16 mouse cellular contexts compared by ENCODE assay signal in genomic region chr4:152253183-152253759, GRCm38 (mm10). TPM values are rescaled to one million over a fixed set of nuclear protein-coding genes. Genes with fewer than 3 reads are reported as not detected.
DNase-seq lines count a peak whose midpoint lies in the region; ATAC-seq and TF ChIP-seq lines count a peak whose summit lies in the region.
"Had no signal": no experiment of that assay in that cellular context is flagged by ENCODE, and none has a peak within 500 bp of the region (broad histone marks: within the 10 kb centered on the region; RNA-seq: fewer than 3 reads in every experiment).

No protein-coding gene starts in this region.

- no peak for TF ChIP-seq POLR2A in heart, adult 2 months (IDR thresholded peaks at IDR 0.05; ENCODE audit: insufficient read depth, low read depth, low read length)

- H3K4me3 ChIP-seq in heart, adult 2 months: no peak overlapping the region
- no peak overlapping the region for H3K4me3 ChIP-seq in hindbrain, embryonic 13.5 days
- no peak overlapping the region for H3K4me3 ChIP-seq in hindbrain, embryonic 11.5 days (ENCODE audit: low read depth, low read length)
- no peak overlapping the region for H3K4me3 ChIP-seq in midbrain, embryonic 12.5 days
- H3K4me3 ChIP-seq in midbrain, embryonic 14.5 days (replicated peaks; ENCODE audit: low read depth, low read length): no peak overlapping the region
- H3K4me3 ChIP-seq: erythroblast, embryonic 14.5 days; left cerebral cortex, adult 2 months had no signal

- H3K9me3 ChIP-seq in hindbrain, embryonic 13.5 days: no peaks in the 10 kb centered on the region
- no peaks in the 10 kb centered on the region for H3K9me3 ChIP-seq in hindbrain, embryonic 11.5 days (ENCODE audit: control insufficient read depth, low read length)
- no peaks in the 10 kb centered on the region for H3K9me3 ChIP-seq in midbrain, embryonic 12.5 days
- no peaks in the 10 kb centered on the region for H3K9me3 ChIP-seq in midbrain, embryonic 14.5 days (ENCODE audit: control insufficient read depth, low read length)

- peaks cover 7% of the 10 kb centered on the region for H3K4me1 ChIP-seq in heart, adult 2 months (ENCODE audit: control insufficient read depth, insufficient read depth, low read length)
- H3K4me1 ChIP-seq in hindbrain, embryonic 13.5 days (replicated peaks): peaks cover 18% of the 10 kb centered on the region; the same call in 1 of the 2 replicates
- no peaks in the 10 kb centered on the region for H3K4me1 ChIP-seq in hindbrain, embryonic 11.5 days (replicated peaks; ENCODE audit: control insufficient read depth, insufficient read depth, low read length)
- H3K4me1 ChIP-seq in midbrain, embryonic 12.5 days: no peaks in the 10 kb centered on the region
- no peaks in the 10 kb centered on the region for H3K4me1 ChIP-seq in midbrain, embryonic 14.5 days (ENCODE audit: control insufficient read depth, insufficient read depth, low read length)

- WGBS in heart, adult 2 months: 63% methylated on average over 9 of the region's 9 CpGs
- WGBS in hindbrain, embryonic 13.5 days: 78% methylated on average over 9 of the region's 9 CpGs
- 84% methylated on average over 9 of the region's 9 CpGs for WGBS in hindbrain, embryonic 11.5 days
- WGBS in midbrain, embryonic 12.5 days: 84% methylated on average over 9 of the region's 9 CpGs
- WGBS in midbrain, embryonic 14.5 days: 82% methylated on average over 9 of the region's 9 CpGs

- no peak for ATAC-seq in hindbrain, embryonic 13.5 days (ENCODE audit: low FRiP score)
- ATAC-seq in hindbrain, embryonic 11.5 days (ENCODE audit: low FRiP score): no peak
- no peak for ATAC-seq in midbrain, embryonic 12.5 days (ENCODE audit: low FRiP score, low read depth)
- ATAC-seq in midbrain, embryonic 14.5 days (ENCODE audit: low FRiP score, low TSS enrichment): no peak
- ATAC-seq: CD4-positive, CD25-positive, alpha-beta regulatory T cell, adult 4 months; forebrain, postnatal 0 days had no signal

- H3K36me3 ChIP-seq in heart, adult 2 months (ENCODE audit: control insufficient read depth, insufficient read depth, low read length): no peaks in the 10 kb centered on the region
- peaks cover 25% of the 10 kb centered on the region for H3K36me3 ChIP-seq in hindbrain, embryonic 13.5 days
- no peaks in the 10 kb centered on the region for H3K36me3 ChIP-seq in hindbrain, embryonic 11.5 days (ENCODE audit: control insufficient read depth, insufficient read depth, low read length)
- H3K36me3 ChIP-seq in midbrain, embryonic 12.5 days: 0 out of 2 replicates have a peak, but pooled peaks cover 5% of the 10 kb centered on the region
- peaks cover 11% of the 10 kb centered on the region for H3K36me3 ChIP-seq in midbrain, embryonic 14.5 days (ENCODE audit: control insufficient read depth, insufficient read depth, low read length)

- intact Hi-C loops in heart, adult 2 months (cut with DNase I): no loop called here

- TF ChIP-seq EP300 in heart, adult 2 months (IDR thresholded peaks at IDR 0.05; ENCODE audit: insufficient read depth, low read depth, low read length): no peak

- no peaks in the 10 kb centered on the region for H3K79me2 ChIP-seq in heart, adult 2 months (replicated peaks; ENCODE audit: control insufficient read depth, insufficient read depth, low read length)

- H3K9ac ChIP-seq in heart, adult 2 months (ENCODE audit: low read depth, low read length): no peak overlapping the region
- H3K9ac ChIP-seq in hindbrain, embryonic 13.5 days: peak overlapping the region; percentile 31
- H3K9ac ChIP-seq in hindbrain, embryonic 11.5 days (ENCODE audit: low read depth, low read length): no peak overlapping the region
- H3K9ac ChIP-seq in midbrain, embryonic 12.5 days (replicated peaks): 0 out of 2 replicates have a peak overlapping the region, but pooled peaks have one; percentile 2
- H3K9ac ChIP-seq in midbrain, embryonic 14.5 days (replicated peaks; ENCODE audit: low read length): no peak overlapping the region
- H3K9ac ChIP-seq: forebrain, postnatal 0 days had no signal

- peak overlapping the region; percentile 49; the same call in 1 of the 2 replicates for H3K27ac ChIP-seq in heart, adult 2 months
- H3K27ac ChIP-seq in hindbrain, embryonic 13.5 days: no peak overlapping the region
- no peak overlapping the region for H3K27ac ChIP-seq in hindbrain, embryonic 11.5 days (ENCODE audit: low read depth, low read length)
- no peak overlapping the region for H3K27ac ChIP-seq in midbrain, embryonic 12.5 days (replicated peaks)
- no peak overlapping the region for H3K27ac ChIP-seq in midbrain, embryonic 14.5 days (replicated peaks; ENCODE audit: low read depth, low read length)
- H3K27ac ChIP-seq: left cerebral cortex, adult 2 months had no signal

- no peak for TF ChIP-seq CTCF in heart, adult 2 months (IDR thresholded peaks at IDR 0.05)

- no peak for DNase-seq in heart, adult 2 months
- no peak for DNase-seq in heart, postnatal 4 days
- DNase-seq in hindbrain, embryonic 11.5 days (ENCODE audit: low spot score): no peak
- DNase-seq in midbrain, embryonic 14.5 days: no peak
- DNase-seq in cerebellum, adult 11-12 months: no peak
- DNase-seq: cerebellum, adult 9-10 months; forebrain, postnatal 0 days; gastrocnemius, postnatal 25 days had no signal

- no peaks in the 10 kb centered on the region for H3K27me3 ChIP-seq in heart, adult 2 months (ENCODE audit: control insufficient read depth, insufficient read depth, low read length)
- H3K27me3 ChIP-seq in hindbrain, embryonic 13.5 days: no peaks in the 10 kb centered on the region
- H3K27me3 ChIP-seq in hindbrain, embryonic 11.5 days (ENCODE audit: control insufficient read depth, insufficient read depth, low read length): no peaks in the 10 kb centered on the region
- H3K27me3 ChIP-seq in midbrain, embryonic 12.5 days: no peaks in the 10 kb centered on the region
- H3K27me3 ChIP-seq in midbrain, embryonic 14.5 days (ENCODE audit: control insufficient read depth, insufficient read depth, low read length): no peaks in the 10 kb centered on the region

- H3K4me2 ChIP-seq in hindbrain, embryonic 13.5 days: no peak overlapping the region
- no peak overlapping the region; the same call in 1 of the 2 replicates for H3K4me2 ChIP-seq in hindbrain, embryonic 11.5 days (replicated peaks; ENCODE audit: low read depth, low read length)
- no peak overlapping the region for H3K4me2 ChIP-seq in midbrain, embryonic 12.5 days (replicated peaks)
- no peak overlapping the region for H3K4me2 ChIP-seq in midbrain, embryonic 14.5 days (ENCODE audit: low read length)

RNA-seq across cellular contexts. Expression of gene Gpr153, which starts 20.8 kb away (rescaled TPM):
- 10 to 100 TPM in 1 of 2 experiments, 1 to 10 TPM in 1; 8.6 to 11.9 TPM for total RNA-seq in heart, adult 2 months (2021)
- polyA plus RNA-seq in heart, adult 2 months (2012; rRNA removed): 18.0 and 24.0 TPM in 2 replicates
- 10 to 100 TPM; 30.1 to 30.6 TPM for total RNA-seq in heart, postnatal 4 days (2021)
- polyA plus RNA-seq in hindbrain, embryonic 13.5 days (2015; fragmentation: Nextera tagmentation; extraction: Ambion mirVana): 9.0 and 9.3 TPM in 2 replicates
- 8.7 and 9.5 TPM in 2 replicates for polyA plus RNA-seq in hindbrain, embryonic 11.5 days (2014; fragmentation: Nextera tagmentation; extraction: Ambion mirVana)
- 12.3 and 15.4 TPM in 2 replicates for polyA plus RNA-seq in midbrain, embryonic 12.5 days (2016; fragmentation: Nextera tagmentation; extraction: Ambion mirVana)
- 14.0 and 15.2 TPM in 2 replicates for polyA plus RNA-seq in midbrain, embryonic 14.5 days (2014; fragmentation: Nextera tagmentation; extraction: Ambion mirVana)
- polyA plus RNA-seq: erythroblast, embryonic 14.5 days had no signal

RNA-seq across cellular contexts. Expression of gene Hes3, which starts 38.2 kb away (rescaled TPM):
- not detected for total RNA-seq in heart, adult 2 months (2021)
- polyA plus RNA-seq in heart, adult 2 months (2012; rRNA removed): not detected in 2 replicates
- total RNA-seq in heart, postnatal 4 days (2021): not detected
- 0.38 and 0.79 TPM in 2 replicates for polyA plus RNA-seq in hindbrain, embryonic 13.5 days (2015; fragmentation: Nextera tagmentation; extraction: Ambion mirVana)
- 2.9 and 3.5 TPM in 2 replicates for polyA plus RNA-seq in hindbrain, embryonic 11.5 days (2014; fragmentation: Nextera tagmentation; extraction: Ambion mirVana)
- polyA plus RNA-seq in midbrain, embryonic 12.5 days (2016; fragmentation: Nextera tagmentation; extraction: Ambion mirVana): 4.0 and 5.2 TPM in 2 replicates
- polyA plus RNA-seq in midbrain, embryonic 14.5 days (2014; fragmentation: Nextera tagmentation; extraction: Ambion mirVana): 0.39 and 1.2 TPM in 2 replicates
- total RNA-seq: gastrocnemius, postnatal 25 days; layer of hippocampus, adult 18-20 months; liver, adult 2 months had no signal
- polyA plus RNA-seq: CD4-positive, CD25-positive, alpha-beta regulatory T cell, adult 4 months; erythroblast, embryonic 14.5 days; forebrain, postnatal 0 days; liver, adult 2 months; lung, embryonic 16.5 days had no signal

RNA-seq across cellular contexts. Expression of gene Icmt, which starts 43.8 kb away (rescaled TPM):
- total RNA-seq in heart, adult 2 months (2021): 10 to 100 TPM; 26.4 to 28.2 TPM
- 17.7 and 27.2 TPM in 2 replicates for polyA plus RNA-seq in heart, adult 2 months (2012; rRNA removed)
- total RNA-seq in heart, postnatal 4 days (2021): 10 to 100 TPM; 32.1 to 33.3 TPM
- polyA plus RNA-seq in hindbrain, embryonic 13.5 days (2015; fragmentation: Nextera tagmentation; extraction: Ambion mirVana): 17.2 and 18.4 TPM in 2 replicates
- 17.4 and 20.6 TPM in 2 replicates for polyA plus RNA-seq in hindbrain, embryonic 11.5 days (2014; fragmentation: Nextera tagmentation; extraction: Ambion mirVana)
- 22.6 and 24.5 TPM in 2 replicates for polyA plus RNA-seq in midbrain, embryonic 12.5 days (2016; fragmentation: Nextera tagmentation; extraction: Ambion mirVana)
- 14.9 and 23.7 TPM in 2 replicates for polyA plus RNA-seq in midbrain, embryonic 14.5 days (2014; fragmentation: Nextera tagmentation; extraction: Ambion mirVana)

Comparison
In these comparisons a context has a peak if more than half of its experiments do, and no peak if none do; other contexts are left out.
1. H3K9ac ChIP-seq: peak in hindbrain, embryonic 13.5 days (single experiment) and midbrain, embryonic 12.5 days (single experiment); none in heart, adult 2 months (single experiment), hindbrain, embryonic 11.5 days (single experiment) and midbrain, embryonic 14.5 days (single experiment).